Mouse (Mus musculus) liver, adult 2 months (tissue): Measurements from ENCODE around the gene Evpl.

Experiments
- CTCF ChIP-seq: fragments of 200-500 bp; IDR thresholded peaks from 2 replicates; pipeline ENCODE4 v1.5.1; 2011; ENCODE audit warnings: low read depth, low read length, control low read depth
- POLR2A ChIP-seq: fragments of 200-500 bp; IDR thresholded peaks from 2 replicates; pipeline ENCODE4 v1.6.1; 2011; ENCODE audit warnings: low read length, control low read depth; ENCODE audit not compliant: insufficient read depth; ENCODE audit errors: extremely low read depth

GRCm38 (mm10) chr11:116283982-116284381 lies 46.1 kb upstream of the Evpl start:
- no peak for TF ChIP-seq POLR2A
- TF ChIP-seq CTCF = no peak
